In genomic region chr1:35951082-35951481, GRCm38 (mm10) we compare ENCODE assay signal across 14 mouse cellular contexts.
DNase-seq lines count a peak whose midpoint lies in the region; ATAC-seq and TF ChIP-seq lines count a peak whose summit lies in the region.
"Had no signal": no experiment of that assay in that cellular context is flagged by ENCODE, and none has a peak within 500 bp of the region (broad histone marks: within the 10 kb centered on the region; RNA-seq: fewer than 3 reads in every experiment).

No protein-coding gene starts in this region.

- ATAC-seq in midbrain, postnatal 0 days (ENCODE audit: low FRiP score) = no peak
- ATAC-seq in midbrain, embryonic 11.5 days (ENCODE audit: low FRiP score) = no peak
- ATAC-seq in granulocyte monocyte progenitor cell, adult 5-6 weeks (replicated peaks; ENCODE audit: poor library complexity, severe bottlenecking) = peak; percentile 96
- ATAC-seq in stomach, postnatal 0 days (ENCODE audit: low FRiP score, low TSS enrichment) = no peak

- H3K4me3 ChIP-seq in midbrain, postnatal 0 days (ENCODE audit: low read depth, low read length) = no peak overlapping the region
- no peak overlapping the region for H3K4me3 ChIP-seq in midbrain, embryonic 11.5 days (ENCODE audit: low read depth, low read length)
- no peak overlapping the region for H3K4me3 ChIP-seq in stomach, postnatal 0 days (ENCODE audit: low read depth, low read length)
- H3K4me3 ChIP-seq: embryonic facial prominence, embryonic 15.5 days; limb, embryonic 15.5 days; midbrain, embryonic 12.5 days had no signal

- no peak for TF ChIP-seq CTCF in midbrain, postnatal 0 days (IDR thresholded peaks at IDR 0.05)
- no peak for TF ChIP-seq CTCF in stomach, postnatal 0 days (IDR thresholded peaks at IDR 0.05; ENCODE audit: low read depth)

- H3K27ac ChIP-seq in midbrain, postnatal 0 days (ENCODE audit: low read depth, low read length) = no peak overlapping the region
- no peak overlapping the region for H3K27ac ChIP-seq in midbrain, embryonic 11.5 days (ENCODE audit: low read depth, low read length)
- H3K27ac ChIP-seq in stomach, postnatal 0 days (replicated peaks) = no peak overlapping the region
- H3K27ac ChIP-seq: embryonic facial prominence, embryonic 15.5 days; limb, embryonic 15.5 days; midbrain, embryonic 12.5 days had no signal

- H3K36me3 ChIP-seq in midbrain, postnatal 0 days (ENCODE audit: insufficient read depth, low read length) = no peaks in the 10 kb centered on the region
- no peaks in the 10 kb centered on the region for H3K36me3 ChIP-seq in midbrain, embryonic 11.5 days (ENCODE audit: control insufficient read depth, insufficient read depth, low read length)
- H3K36me3 ChIP-seq in stomach, postnatal 0 days (ENCODE audit: control insufficient read depth, insufficient read depth, low read length) = no peaks in the 10 kb centered on the region
- H3K36me3 ChIP-seq: embryonic facial prominence, embryonic 15.5 days; limb, embryonic 15.5 days; midbrain, embryonic 12.5 days had no signal

- no peaks in the 10 kb centered on the region for H3K4me1 ChIP-seq in midbrain, postnatal 0 days (ENCODE audit: insufficient read depth, low read length)
- H3K4me1 ChIP-seq in midbrain, embryonic 11.5 days (ENCODE audit: control insufficient read depth, insufficient read depth, low read length) = no peaks in the 10 kb centered on the region
- no peaks in the 10 kb centered on the region for H3K4me1 ChIP-seq in stomach, postnatal 0 days (replicated peaks; ENCODE audit: control insufficient read depth, insufficient read depth)
- H3K4me1 ChIP-seq: embryonic facial prominence, embryonic 15.5 days; midbrain, embryonic 12.5 days had no signal

- WGBS in midbrain, postnatal 0 days = 49% methylated on average over 4 of the region's 4 CpGs
- 76% methylated on average over 4 of the region's 4 CpGs for WGBS in midbrain, embryonic 11.5 days
- 62% methylated on average over 4 of the region's 4 CpGs for WGBS in stomach, postnatal 0 days

- H3K9ac ChIP-seq in midbrain, postnatal 0 days (replicated peaks; ENCODE audit: low read length, poor library complexity, severe bottlenecking) = no peak overlapping the region
- no peak overlapping the region for H3K9ac ChIP-seq in midbrain, embryonic 11.5 days (ENCODE audit: low read length)
- no peak overlapping the region for H3K9ac ChIP-seq in stomach, postnatal 0 days (ENCODE audit: low read length)
- H3K9ac ChIP-seq: embryonic facial prominence, embryonic 15.5 days; limb, embryonic 15.5 days; midbrain, embryonic 12.5 days had no signal

- TF ChIP-seq EP300 in stomach, postnatal 0 days (optimal IDR thresholded peaks at IDR 0.05) = no peak

- no peaks in the 10 kb centered on the region for H3K9me3 ChIP-seq in midbrain, postnatal 0 days (ENCODE audit: low read length)
- H3K9me3 ChIP-seq in midbrain, embryonic 11.5 days (ENCODE audit: control insufficient read depth, low read length) = 0 out of 2 replicates have a peak, but pooled peaks cover 3% of the 10 kb centered on the region
- peaks cover 3% of the 10 kb centered on the region; the same call in 1 of the 2 replicates for H3K9me3 ChIP-seq in stomach, postnatal 0 days (ENCODE audit: control insufficient read depth, low read length)
- H3K9me3 ChIP-seq: embryonic facial prominence, embryonic 15.5 days; limb, embryonic 15.5 days; midbrain, embryonic 12.5 days had no signal

- no peak overlapping the region for H3K4me2 ChIP-seq in midbrain, postnatal 0 days (ENCODE audit: low read depth, low read length, poor library complexity, severe bottlenecking)
- H3K4me2 ChIP-seq in midbrain, embryonic 11.5 days = no peak overlapping the region
- no peak overlapping the region for H3K4me2 ChIP-seq in stomach, postnatal 0 days (replicated peaks; ENCODE audit: low read depth)
- H3K4me2 ChIP-seq: embryonic facial prominence, embryonic 15.5 days; heart, embryonic 11.5 days; limb, embryonic 15.5 days; midbrain, embryonic 12.5 days had no signal

- DNase-seq in midbrain, postnatal 0 days (ENCODE audit: low spot score) = peak; percentile 16
- DNase-seq in midbrain, embryonic 11.5 days (ENCODE audit: low spot score, missing footprints) = no peak
- peak; percentile 7 to 16 for DNase-seq in left cerebral cortex, adult 18-20 months (ENCODE audit: low spot score in 2 of 2)
- no peak for DNase-seq in gastrocnemius, adult 8-10 months (ENCODE audit: low spot score in 2 of 2)
- DNase-seq in stomach, postnatal 0 days (ENCODE audit: low spot score) = no peak
- DNase-seq in urinary bladder, postnatal 25 days (ENCODE audit: low spot score) = no peak
- DNase-seq: adrenal gland, adult 2 months; kidney, adult 18-20 months; thymus, postnatal 25 days had no signal

- no peaks in the 10 kb centered on the region for H3K27me3 ChIP-seq in midbrain, postnatal 0 days (ENCODE audit: insufficient read depth, low read length)
- H3K27me3 ChIP-seq in midbrain, embryonic 11.5 days (ENCODE audit: control insufficient read depth, insufficient read depth, low read length) = no peaks in the 10 kb centered on the region
- no peaks in the 10 kb centered on the region for H3K27me3 ChIP-seq in stomach, postnatal 0 days (ENCODE audit: control insufficient read depth, insufficient read depth, low read length)
- H3K27me3 ChIP-seq: embryonic facial prominence, embryonic 15.5 days; limb, embryonic 15.5 days; midbrain, embryonic 12.5 days had no signal

Comparison
In these comparisons a context has a peak if more than half of its experiments do, and no peak if none do; other contexts are left out.
1. DNase-seq: peak in midbrain, postnatal 0 days (single experiment) and left cerebral cortex, adult 18-20 months (2 of 2); none in midbrain, embryonic 11.5 days (single experiment), gastrocnemius, adult 8-10 months (0 of 2), stomach, postnatal 0 days (single experiment) and urinary bladder, postnatal 25 days (single experiment).